Mouse (Mus musculus) liver, adult 10 weeks (tissue): ENCODE data around the gene Pnisr. TPM values are rescaled to one million over a fixed set of nuclear protein-coding genes. Genes with fewer than 3 reads are reported as not detected.

Experiments
- polyA plus RNA-seq: library from polyadenylated mRNA; stranded (reverse); fragments of 350-450 nt; fragmentation: Illumina TruSeq; extraction: RNeasy Lipid Tissue Mini Kit (QIAGEN cat#74804); gene quantifications from one replicate; pipeline ENCODE4 v1.2.3, GENCODE M21; 2014; ENCODE audit warnings: low read depth, low replicate concordance

Pnisr gene
- polyA plus RNA-seq = 62.2 TPM

DNA sequence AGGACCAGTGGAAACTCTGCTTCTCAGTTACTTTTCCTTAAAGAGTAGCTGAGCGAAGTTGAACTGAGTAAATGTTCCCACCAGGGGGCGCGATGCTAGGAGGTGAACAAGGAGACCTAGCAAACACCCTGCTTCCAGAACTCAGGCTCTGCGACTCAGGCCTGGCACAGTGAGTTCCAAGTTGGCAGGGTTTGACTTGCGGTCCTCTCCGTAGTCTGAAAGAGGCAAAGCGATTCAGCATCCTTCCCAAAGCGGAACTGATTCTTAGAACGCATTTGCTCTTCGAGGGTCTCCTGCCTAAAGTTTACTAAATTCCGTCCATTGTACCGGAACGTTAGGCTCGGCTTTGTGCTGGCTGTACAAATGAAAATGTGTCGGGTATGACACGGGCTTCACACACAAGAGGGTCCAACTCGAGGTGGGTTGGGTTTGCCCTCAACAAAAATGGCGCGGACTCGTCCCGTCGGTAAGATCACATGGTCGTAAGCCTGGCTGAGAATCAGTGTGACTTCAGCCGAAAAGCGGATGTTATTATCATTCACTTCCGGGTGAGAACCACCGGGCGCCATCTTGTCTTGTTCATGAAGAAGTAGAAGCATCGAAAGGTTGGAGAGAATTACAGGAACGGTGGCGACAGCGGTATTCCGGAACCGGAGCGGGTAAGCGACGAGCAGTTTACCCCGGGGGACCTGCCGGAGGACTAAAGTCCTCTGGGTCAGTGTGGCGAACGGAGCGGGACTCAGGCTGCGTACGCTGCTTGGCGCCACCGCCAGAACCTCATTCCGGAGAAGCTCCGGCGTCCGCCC, at the start of gene Pnisr:
Pnisr (plus strand) TSS at position 103 of the 806 bp plus-strand sequence.

DNA sequence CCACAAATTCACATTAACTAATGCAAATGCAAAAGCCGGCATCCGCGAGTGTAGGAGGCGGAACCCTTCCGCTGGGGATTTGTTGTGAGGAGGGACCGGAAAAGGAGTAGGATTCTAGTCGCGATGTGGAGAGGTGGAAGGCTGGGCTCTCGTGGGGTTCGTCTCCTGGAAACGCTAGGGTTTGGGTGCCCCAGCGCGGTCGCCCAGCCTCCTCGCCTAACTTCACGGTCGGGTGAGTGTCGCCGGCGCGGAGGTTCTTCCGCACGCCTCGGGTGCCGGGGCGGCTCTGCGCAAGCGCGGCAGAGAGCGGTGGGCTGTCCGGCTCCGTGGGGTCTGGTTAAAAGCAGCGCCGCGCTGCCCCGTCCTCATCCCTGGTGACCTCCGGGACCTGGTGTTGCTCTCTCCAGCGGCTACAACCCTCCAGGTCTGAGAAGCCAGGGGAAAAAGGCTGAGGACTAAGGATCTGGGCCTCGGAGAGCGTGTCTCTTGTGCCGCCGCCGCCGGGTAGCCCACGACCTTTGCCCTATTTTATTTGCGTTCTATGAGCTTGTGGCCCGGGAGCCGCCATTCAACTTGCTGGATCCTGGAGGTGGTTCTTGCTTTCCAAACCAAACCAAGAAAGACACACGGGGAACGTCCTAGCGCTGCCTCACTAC, 32.3 kb downstream of the Pnisr start, which contains the start of gene Coq3:
Coq3 (plus strand) TSS at position 109 of the 656 bp plus-strand sequence.

Other genes with a start within 250 kb of the Pnisr start
- gene Prdm13, start 161.6 kb upstream of the Pnisr start, polyA plus RNA-seq = not detected
- 46.1 TPM for gene Ccnc, start 119.9 kb upstream of the Pnisr start, polyA plus RNA-seq
- gene Usp45, start 80.4 kb upstream of the Pnisr start, polyA plus RNA-seq = 17.8 TPM
- 61.3 TPM for gene Tstd3, start 80.4 kb upstream of the Pnisr start, polyA plus RNA-seq
- gene Coq3, start 32.1 kb downstream of the Pnisr start, polyA plus RNA-seq = 18.7 TPM
- gene Faxc, start 83.7 kb downstream of the Pnisr start, polyA plus RNA-seq = not detected